ENCODE assay signal across 8 mouse cellular contexts in the genomic region with DNA sequence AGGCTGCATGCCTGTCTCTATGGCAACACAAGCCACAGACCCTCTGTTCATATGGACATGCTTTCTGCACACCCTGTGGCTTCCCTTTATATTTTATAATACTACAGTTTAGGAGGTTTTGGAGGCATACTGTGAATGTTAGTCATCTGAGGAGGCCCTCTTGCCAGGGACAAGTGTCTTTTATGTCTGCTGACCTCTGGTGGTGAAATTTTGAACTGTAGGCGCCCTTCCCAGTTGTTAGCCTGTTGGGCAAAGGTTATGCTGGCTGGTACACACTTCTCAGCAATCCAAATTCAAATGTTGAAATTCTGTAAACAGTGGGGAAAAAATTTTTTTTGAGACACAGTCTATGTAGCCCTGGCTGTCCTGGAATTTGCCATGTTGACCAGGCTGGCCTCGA. TPM values are rescaled to one million over a fixed set of nuclear protein-coding genes. Genes with fewer than 3 reads are reported as not detected.
DNase-seq lines count a peak whose midpoint lies in the region; ATAC-seq and TF ChIP-seq lines count a peak whose summit lies in the region.
"Had no signal": no experiment of that assay in that cellular context is flagged by ENCODE, and none has a peak within 500 bp of the region (broad histone marks: within the 10 kb centered on the region; RNA-seq: fewer than 3 reads in every experiment).

No protein-coding gene starts in this region.

- peak; percentile 87 for ATAC-seq in erythroblast, adult 5-6 weeks (replicated peaks; ENCODE audit: low FRiP score, poor library complexity, severe bottlenecking)

- no peak for TF ChIP-seq POLR2A in bone marrow, adult 2 months (IDR thresholded peaks at IDR 0.05; ENCODE audit: borderline replicate concordance, control insufficient read depth, low read depth, low read length)

- no peaks in the 10 kb centered on the region for H3K4me1 ChIP-seq in bone marrow, adult 2 months (ENCODE audit: control insufficient read depth, insufficient read depth, low read length)
- H3K4me1 ChIP-seq: neural tube, embryonic 12.5 days had no signal

- WGBS in bone marrow, adult 2 months, result 47% methylated on average over 2 of the region's 2 CpGs

- H3K4me3 ChIP-seq in bone marrow, adult 2 months (replicated peaks; ENCODE audit: control insufficient read depth, low read depth, low read length), result no peak overlapping the region
- H3K4me3 ChIP-seq: neural tube, embryonic 12.5 days had no signal

- intact Hi-C loops in heart, postnatal 25 days (cut with DNase I), result loop anchor here (1.0 to 5.0 kb wide), 2 partner anchors 61 to 155 kb away; no protein-coding TSS in a partner anchor

- no peak overlapping the region for H3K27ac ChIP-seq in bone marrow, adult 2 months (ENCODE audit: control insufficient read depth, insufficient read depth, low read depth, low read length, poor library complexity)
- H3K27ac ChIP-seq: neural tube, embryonic 12.5 days had no signal

- peak; percentile 81 for DNase-seq in MEL-GATA-1-ER (ENCODE audit: extremely low read depth, low read depth)
- DNase-seq in heart, postnatal 25 days (ENCODE audit: low spot score), result peak; percentile 55
- peak; percentile 79 to 85 for DNase-seq in layer of hippocampus, postnatal 14 days (ENCODE audit: low spot score in 2 of 2)
- DNase-seq in lung, postnatal 14 days, result peak; percentile 90
- DNase-seq in right cerebral cortex, postnatal 4 days, result peak; percentile 83

- peak; percentile 46 for TF ChIP-seq CTCF in bone marrow, adult 2 months (IDR thresholded peaks at IDR 0.05; ENCODE audit: control insufficient read depth, insufficient read depth, low read length)

RNA-seq across cellular contexts. Expression of a gene that starts 2.7 kb away (rescaled TPM):
- polyA plus RNA-seq in bone marrow, adult 2 months (2011; ENCODE audit: insufficient read depth, insufficient read length, low replicate concordance, missing spikeins), result 4.8 TPM in 1 of 2 replicates, not detected in the other
- total RNA-seq in erythroblast, adult 5-6 weeks (2015; ENCODE audit: low replicate concordance), result not detected in 2 replicates
- total RNA-seq in erythroblast, adult 5-6 weeks (2017; ENCODE audit: low replicate concordance), result not detected in 2 replicates
- total RNA-seq in heart, postnatal 25 days (2021), result under 1 TPM; 0.68 to 0.84 TPM
- total RNA-seq in layer of hippocampus, postnatal 14 days (2021), result under 1 TPM; 0.52 to 0.71 TPM

RNA-seq across cellular contexts. Expression of a gene that starts 16.3 kb away (rescaled TPM):
- 125 and 251 TPM in 2 replicates for polyA plus RNA-seq in bone marrow, adult 2 months (2011; ENCODE audit: insufficient read depth, insufficient read length, low replicate concordance, missing spikeins)
- 70.9 and 84.4 TPM in 2 replicates for total RNA-seq in erythroblast, adult 5-6 weeks (2015; ENCODE audit: low replicate concordance)
- 37.6 and 64.5 TPM in 2 replicates for total RNA-seq in erythroblast, adult 5-6 weeks (2017; ENCODE audit: low replicate concordance)
- 10 to 100 TPM; 20.6 to 21.0 TPM for total RNA-seq in heart, postnatal 25 days (2021)
- 10 to 100 TPM; 23.1 to 25.0 TPM for total RNA-seq in layer of hippocampus, postnatal 14 days (2021)

RNA-seq across cellular contexts. Expression of a gene that starts 27.8 kb away (rescaled TPM):
- polyA plus RNA-seq in bone marrow, adult 2 months (2011; ENCODE audit: insufficient read depth, insufficient read length, low replicate concordance, missing spikeins), result 210 and 264 TPM in 2 replicates
- total RNA-seq in erythroblast, adult 5-6 weeks (2015; ENCODE audit: low replicate concordance), result 252 and 321 TPM in 2 replicates
- 85.4 and 91.0 TPM in 2 replicates for total RNA-seq in erythroblast, adult 5-6 weeks (2017; ENCODE audit: low replicate concordance)
- 100 to 1,000 TPM; 458 to 504 TPM for total RNA-seq in heart, postnatal 25 days (2021)
- 100 to 1,000 TPM; 438 to 462 TPM for total RNA-seq in layer of hippocampus, postnatal 14 days (2021)

RNA-seq across cellular contexts. Expression of a gene that starts 36.5 kb away (rescaled TPM):
- polyA plus RNA-seq in bone marrow, adult 2 months (2011; ENCODE audit: insufficient read depth, insufficient read length, low replicate concordance, missing spikeins), result 13.8 and 35.2 TPM in 2 replicates
- total RNA-seq in erythroblast, adult 5-6 weeks (2015; ENCODE audit: low replicate concordance), result 42.2 and 66.3 TPM in 2 replicates
- 20.2 and 23.1 TPM in 2 replicates for total RNA-seq in erythroblast, adult 5-6 weeks (2017; ENCODE audit: low replicate concordance)
- total RNA-seq in heart, postnatal 25 days (2021), result 10 to 100 TPM; 42.7 to 44.4 TPM
- 10 to 100 TPM; 22.9 to 28.3 TPM for total RNA-seq in layer of hippocampus, postnatal 14 days (2021)
